Comparison of ENCODE assay signal across 9 mouse cellular contexts in genomic region chr15:92599381-92599780, GRCm38 (mm10).
DNase-seq lines count a peak whose midpoint lies in the region; ATAC-seq lines count a peak whose summit lies in the region.
"Had no signal": no experiment of that assay in that cellular context is flagged by ENCODE, and none has a peak within 500 bp of the region (broad histone marks: within the 10 kb centered on the region; RNA-seq: fewer than 3 reads in every experiment).

No protein-coding gene starts in this region.

- ATAC-seq in heart, embryonic 13.5 days (ENCODE audit: extremely low read depth, insufficient number of reproducible peaks, low FRiP score, low TSS enrichment), result no peak
- no peak for ATAC-seq in embryonic facial prominence, embryonic 12.5 days (ENCODE audit: insufficient number of reproducible peaks, insufficient read depth, low FRiP score, low TSS enrichment)
- ATAC-seq in hindbrain, embryonic 14.5 days (ENCODE audit: low FRiP score), result no peak
- 0 out of 2 replicates have a peak, but pooled peaks have one; percentile 17 for ATAC-seq in midbrain, embryonic 14.5 days (ENCODE audit: low FRiP score, low TSS enrichment)
- no peak for ATAC-seq in monocyte, adult 5-6 weeks (replicated peaks; ENCODE audit: insufficient number of reproducible peaks, low FRiP score, low TSS enrichment, poor library complexity, severe bottlenecking)

- 7% methylated on average over 7 of the region's 7 CpGs for WGBS in heart, embryonic 13.5 days
- 9% methylated on average over 6 of the region's 7 CpGs for WGBS in embryonic facial prominence, embryonic 12.5 days
- WGBS in hindbrain, embryonic 14.5 days, result 5% methylated on average over 7 of the region's 7 CpGs
- 9% methylated on average over 7 of the region's 7 CpGs for WGBS in midbrain, embryonic 14.5 days

- no peak overlapping the region for H3K27ac ChIP-seq in heart, embryonic 13.5 days (replicated peaks)
- no peak overlapping the region for H3K27ac ChIP-seq in embryonic facial prominence, embryonic 12.5 days
- H3K27ac ChIP-seq in hindbrain, embryonic 14.5 days, result peak overlapping the region; percentile 87
- H3K27ac ChIP-seq in midbrain, embryonic 14.5 days (replicated peaks; ENCODE audit: low read depth, low read length), result peak overlapping the region; percentile 76

- peak overlapping the region; percentile 45; the same call in 1 of the 2 replicates for H3K9ac ChIP-seq in heart, embryonic 13.5 days
- no peak overlapping the region for H3K9ac ChIP-seq in embryonic facial prominence, embryonic 12.5 days
- H3K9ac ChIP-seq in hindbrain, embryonic 14.5 days, result peak overlapping the region; percentile 58
- peak overlapping the region; percentile 34 for H3K9ac ChIP-seq in midbrain, embryonic 14.5 days (replicated peaks; ENCODE audit: low read length)

- H3K4me3 ChIP-seq in heart, embryonic 13.5 days, result peak overlapping the region; percentile 44
- peak overlapping the region; percentile 25; the same call in 1 of the 2 replicates for H3K4me3 ChIP-seq in embryonic facial prominence, embryonic 12.5 days
- H3K4me3 ChIP-seq in hindbrain, embryonic 14.5 days (replicated peaks; ENCODE audit: low read length), result peak overlapping the region; percentile 31
- H3K4me3 ChIP-seq in midbrain, embryonic 14.5 days (replicated peaks; ENCODE audit: low read depth, low read length), result peak overlapping the region; percentile 35

- DNase-seq in heart, adult 18-20 months, result no peak
- no peak for DNase-seq in hindbrain, embryonic 14.5 days (ENCODE audit: low spot score)
- DNase-seq in midbrain, embryonic 14.5 days, result no peak
- no peak for DNase-seq in ovary, postnatal 10 days (ENCODE audit: low spot score)
- DNase-seq in B cell, adult 2 months, result no peak
- DNase-seq: liver had no signal

- peak overlapping the region; percentile 71 for H3K4me2 ChIP-seq in heart, embryonic 13.5 days
- H3K4me2 ChIP-seq in embryonic facial prominence, embryonic 12.5 days (replicated peaks), result peak overlapping the region; percentile 52
- H3K4me2 ChIP-seq in hindbrain, embryonic 14.5 days (replicated peaks), result peak overlapping the region; percentile 62
- H3K4me2 ChIP-seq in midbrain, embryonic 14.5 days (ENCODE audit: low read length), result peak overlapping the region; percentile 55

- H3K9me3 ChIP-seq in heart, embryonic 13.5 days, result peaks cover 3% of the 10 kb centered on the region; the same call in 1 of the 2 replicates
- no peaks in the 10 kb centered on the region for H3K9me3 ChIP-seq in embryonic facial prominence, embryonic 12.5 days
- peaks cover 9% of the 10 kb centered on the region for H3K9me3 ChIP-seq in hindbrain, embryonic 14.5 days (ENCODE audit: control insufficient read depth, low read length)
- no peaks in the 10 kb centered on the region for H3K9me3 ChIP-seq in midbrain, embryonic 14.5 days (ENCODE audit: control insufficient read depth, low read length)

- no peaks in the 10 kb centered on the region for H3K27me3 ChIP-seq in heart, embryonic 13.5 days (replicated peaks)
- H3K27me3 ChIP-seq in embryonic facial prominence, embryonic 12.5 days, result peaks cover 2% of the 10 kb centered on the region; the same call in 1 of the 2 replicates
- H3K27me3 ChIP-seq in hindbrain, embryonic 14.5 days (ENCODE audit: control insufficient read depth, insufficient read depth, low read length), result no peaks in the 10 kb centered on the region
- H3K27me3 ChIP-seq in midbrain, embryonic 14.5 days (ENCODE audit: control insufficient read depth, insufficient read depth, low read length), result no peaks in the 10 kb centered on the region

- H3K4me1 ChIP-seq in heart, embryonic 13.5 days, result peaks cover 17% of the 10 kb centered on the region
- H3K4me1 ChIP-seq in embryonic facial prominence, embryonic 12.5 days, result 0 out of 2 replicates have a peak, but pooled peaks cover 7% of the 10 kb centered on the region
- H3K4me1 ChIP-seq in hindbrain, embryonic 14.5 days (replicated peaks; ENCODE audit: control insufficient read depth, insufficient read depth, low read length), result peaks cover 15% of the 10 kb centered on the region; the same call in 1 of the 2 replicates
- no peaks in the 10 kb centered on the region for H3K4me1 ChIP-seq in midbrain, embryonic 14.5 days (ENCODE audit: control insufficient read depth, insufficient read depth, low read length)

- no peaks in the 10 kb centered on the region for H3K36me3 ChIP-seq in heart, embryonic 13.5 days
- no peaks in the 10 kb centered on the region for H3K36me3 ChIP-seq in embryonic facial prominence, embryonic 12.5 days
- H3K36me3 ChIP-seq in hindbrain, embryonic 14.5 days (replicated peaks; ENCODE audit: control insufficient read depth, insufficient read depth), result no peaks in the 10 kb centered on the region; the same call in 1 of the 2 replicates
- H3K36me3 ChIP-seq in midbrain, embryonic 14.5 days (ENCODE audit: control insufficient read depth, insufficient read depth, low read length), result no peaks in the 10 kb centered on the region

Comparison
In these comparisons a context has a peak if more than half of its experiments do, and no peak if none do; other contexts are left out.
1. H3K27ac ChIP-seq: peak in hindbrain, embryonic 14.5 days (single experiment) and midbrain, embryonic 14.5 days (single experiment); none in heart, embryonic 13.5 days (single experiment) and embryonic facial prominence, embryonic 12.5 days (single experiment).
2. Peak in every context shown above with its lines, with median percentiles within 50 percentile points of each other: H3K4me2 ChIP-seq and H3K4me3 ChIP-seq.